Mouse (Mus musculus): ENCODE measurements around the gene Hgfac. TPM values are rescaled to one million over a fixed set of nuclear protein-coding genes. Genes with fewer than 3 reads are reported as not detected.

Gene Hgfac
- polyA plus RNA-seq (2016; fragmentation: Nextera tagmentation; extraction: Ambion mirVana): 0.35 and 0.46 TPM in 2 replicates

GRCm38 (mm10) chr5:35041268-35041829 lies at the start of gene Hgfac:
TSS of gene Hgfac (plus strand) at chr5:35041509.
- no peaks in the 10 kb centered on the region for H3K9me3 ChIP-seq
- H3K36me3 ChIP-seq: no peaks in the 10 kb centered on the region
- 75% methylated on average over 6 of the region's 6 CpGs for WGBS
- no peak within 1 kb of the TSS for H3K4me3 ChIP-seq
- no peaks in the 10 kb centered on the region for H3K27me3 ChIP-seq (replicated peaks)
- no peak within 1 kb of the TSS for H3K9ac ChIP-seq
- no peak for ATAC-seq (ENCODE audit: low FRiP score, low read depth)
- H3K4me1 ChIP-seq: no peaks in the 10 kb centered on the region
- H3K27ac ChIP-seq: no peak within 1 kb of the TSS
- no peak within 1 kb of the TSS for H3K4me2 ChIP-seq (replicated peaks)

GRCm38 (mm10) chr5:34998754-34999153 lies 42.6 kb upstream of the Hgfac start:
- H3K4me2 ChIP-seq (replicated peaks): no peak overlapping the region
- no peaks in the 10 kb centered on the region for H3K27me3 ChIP-seq (replicated peaks)
- no peak overlapping the region for H3K27ac ChIP-seq
- no peak for ATAC-seq (ENCODE audit: low FRiP score, low read depth)
- 40% methylated on average over 3 of the region's 3 CpGs for WGBS
- no peaks in the 10 kb centered on the region for H3K9me3 ChIP-seq
- peaks cover 10% of the 10 kb centered on the region for H3K4me1 ChIP-seq
- H3K36me3 ChIP-seq: peaks cover 10% of the 10 kb centered on the region; the same call in 1 of the 2 replicates
- no peak overlapping the region for H3K4me3 ChIP-seq
- no peak overlapping the region for H3K9ac ChIP-seq

GRCm38 (mm10) chr5:34999281-34999680 lies 42.0 kb upstream of the Hgfac start:
- no peak overlapping the region for H3K4me3 ChIP-seq
- no peaks in the 10 kb centered on the region for H3K9me3 ChIP-seq
- no peak overlapping the region for H3K4me2 ChIP-seq (replicated peaks)
- H3K27me3 ChIP-seq (replicated peaks): no peaks in the 10 kb centered on the region
- H3K36me3 ChIP-seq: peaks cover 10% of the 10 kb centered on the region; the same call in 1 of the 2 replicates
- WGBS: 65% methylated on average over 6 of the region's 6 CpGs
- H3K9ac ChIP-seq: no peak overlapping the region
- ATAC-seq (ENCODE audit: low FRiP score, low read depth): no peak
- H3K27ac ChIP-seq: no peak overlapping the region
- H3K4me1 ChIP-seq: peaks cover 10% of the 10 kb centered on the region

- Histone ChIP-seq H3K9me3 (no peaks in the 10 kb centered on the region), H3K36me3 (peaks cover 14% of the 10 kb centered on the region; the same call in 1 of the 2 replicates), H3K4me1 (peaks cover 7% of the 10 kb centered on the region), H3K4me3 (no peak overlapping the region), H3K27me3 (replicated peaks) (no peaks in the 10 kb centered on the region), H3K27ac (no peak overlapping the region), H3K9ac (no peak overlapping the region), H3K4me2 (replicated peaks) (no peak overlapping the region)
- no peak for ATAC-seq (ENCODE audit: low FRiP score, low read depth)
Observed at GRCm38 (mm10) chr5:35000323-35000722, 41.0 kb upstream of the Hgfac start.

- 76% methylated on average over 3 of the region's 3 CpGs for WGBS
Observed at GRCm38 (mm10) chr5:35001144-35001543, 40.2 kb upstream of the Hgfac start.

GRCm38 (mm10) chr5:35003611-35004162 lies 37.6 kb upstream of the Hgfac start:
- H3K27ac ChIP-seq: no peak overlapping the region
- 79% methylated on average over 7 of the region's 7 CpGs for WGBS
- H3K27me3 ChIP-seq (replicated peaks): no peaks in the 10 kb centered on the region

More at GRCm38 (mm10) chr5:35001144-35001543, 40.2 kb upstream of the Hgfac start:
- H3K9me3 ChIP-seq: no peaks in the 10 kb centered on the region
- no peak overlapping the region for H3K4me3 ChIP-seq
- no peaks in the 10 kb centered on the region for H3K27me3 ChIP-seq (replicated peaks)
- no peak for ATAC-seq (ENCODE audit: low FRiP score, low read depth)
- no peak overlapping the region for H3K4me2 ChIP-seq (replicated peaks)
- H3K36me3 ChIP-seq: peaks cover 14% of the 10 kb centered on the region; the same call in 1 of the 2 replicates
- H3K9ac ChIP-seq: no peak overlapping the region
- H3K27ac ChIP-seq: no peak overlapping the region
- peaks cover 7% of the 10 kb centered on the region for H3K4me1 ChIP-seq

GRCm38 (mm10) chr5:35004769-35005168 lies 36.5 kb upstream of the Hgfac start:
- Histone ChIP-seq H3K4me3 (no peak overlapping the region), H3K9ac (no peak overlapping the region), H3K27me3 (replicated peaks) (no peaks in the 10 kb centered on the region), H3K27ac (no peak overlapping the region), H3K9me3 (no peaks in the 10 kb centered on the region), H3K36me3 (0 out of 2 replicates have a peak, but pooled peaks cover 16% of the 10 kb centered on the region), H3K4me2 (replicated peaks) (no peak overlapping the region), H3K4me1 (0 out of 2 replicates have a peak, but pooled peaks cover 3% of the 10 kb centered on the region)
- 91% methylated on average over 2 of the region's 2 CpGs for WGBS
- ATAC-seq (ENCODE audit: low FRiP score, low read depth): no peak

More at GRCm38 (mm10) chr5:35003611-35004162, 37.6 kb upstream of the Hgfac start:
- H3K4me3 ChIP-seq: no peak overlapping the region
- no peaks in the 10 kb centered on the region for H3K9me3 ChIP-seq
- ATAC-seq (ENCODE audit: low FRiP score, low read depth): no peak
- peaks cover 16% of the 10 kb centered on the region; the same call in 1 of the 2 replicates for H3K36me3 ChIP-seq
- H3K4me1 ChIP-seq: peaks cover 3% of the 10 kb centered on the region; the same call in 1 of the 2 replicates
- H3K4me2 ChIP-seq (replicated peaks): no peak overlapping the region
- H3K9ac ChIP-seq: no peak overlapping the region

GRCm38 (mm10) chr5:35005659-35006058 lies 35.6 kb upstream of the Hgfac start:
- Histone ChIP-seq H3K4me3 (no peak overlapping the region), H3K9ac (no peak overlapping the region), H3K4me2 (replicated peaks) (no peak overlapping the region), H3K27me3 (replicated peaks) (no peaks in the 10 kb centered on the region), H3K4me1 (0 out of 2 replicates have a peak, but pooled peaks cover 3% of the 10 kb centered on the region), H3K36me3 (peaks cover 20% of the 10 kb centered on the region; the same call in 1 of the 2 replicates), H3K27ac (no peak overlapping the region), H3K9me3 (no peaks in the 10 kb centered on the region)
- WGBS: 94% methylated on average over 3 of the region's 3 CpGs
- no peak for ATAC-seq (ENCODE audit: low FRiP score, low read depth)

GRCm38 (mm10) chr5:35006599-35006998 lies 34.7 kb upstream of the Hgfac start:
- Histone ChIP-seq H3K4me2 (replicated peaks) (no peak overlapping the region), H3K9ac (no peak overlapping the region), H3K9me3 (no peaks in the 10 kb centered on the region), H3K27ac (no peak overlapping the region), H3K36me3 (peaks cover 25% of the 10 kb centered on the region; the same call in 1 of the 2 replicates), H3K27me3 (replicated peaks) (no peaks in the 10 kb centered on the region), H3K4me3 (no peak overlapping the region), H3K4me1 (0 out of 2 replicates have a peak, but pooled peaks cover 3% of the 10 kb centered on the region)
- ATAC-seq (ENCODE audit: low FRiP score, low read depth): no peak
- 38% methylated on average over 2 of the region's 2 CpGs for WGBS

GRCm38 (mm10) chr5:35009163-35009562 lies 32.1 kb upstream of the Hgfac start:
- H3K27ac ChIP-seq: no peak overlapping the region
- H3K9me3 ChIP-seq: no peaks in the 10 kb centered on the region
- peaks cover 21% of the 10 kb centered on the region; the same call in 1 of the 2 replicates for H3K36me3 ChIP-seq
- H3K4me1 ChIP-seq: peaks cover 13% of the 10 kb centered on the region
- 95% methylated on average over 4 of the region's 4 CpGs for WGBS
- no peak for ATAC-seq (ENCODE audit: low FRiP score, low read depth)
- no peaks in the 10 kb centered on the region for H3K27me3 ChIP-seq (replicated peaks)
- H3K9ac ChIP-seq: no peak overlapping the region
- no peak overlapping the region for H3K4me2 ChIP-seq (replicated peaks)
- H3K4me3 ChIP-seq: no peak overlapping the region

- Histone ChIP-seq H3K36me3 (peaks cover 16% of the 10 kb centered on the region; the same call in 1 of the 2 replicates), H3K27ac (no peak overlapping the region), H3K4me3 (no peak overlapping the region), H3K9ac (no peak overlapping the region), H3K27me3 (replicated peaks) (no peaks in the 10 kb centered on the region), H3K9me3 (no peaks in the 10 kb centered on the region), H3K4me2 (replicated peaks) (no peak overlapping the region), H3K4me1 (peaks cover 20% of the 10 kb centered on the region)
- no peak for ATAC-seq (ENCODE audit: low FRiP score, low read depth)
- WGBS: 80% methylated on average over 5 of the region's 5 CpGs
Observed at GRCm38 (mm10) chr5:35010656-35011055, 30.7 kb upstream of the Hgfac start.

GRCm38 (mm10) chr5:35011156-35011923 lies 30.0 kb upstream of the Hgfac start:
- Histone ChIP-seq H3K27me3 (replicated peaks) (no peaks in the 10 kb centered on the region), H3K9me3 (no peaks in the 10 kb centered on the region), H3K4me2 (replicated peaks) (no peak overlapping the region), H3K4me1 (peaks cover 18% of the 10 kb centered on the region), H3K4me3 (no peak overlapping the region), H3K36me3 (peaks cover 16% of the 10 kb centered on the region; the same call in 1 of the 2 replicates), H3K9ac (no peak overlapping the region), H3K27ac (no peak overlapping the region)
- WGBS: 95% methylated on average over 6 of the region's 6 CpGs
- no peak for ATAC-seq (ENCODE audit: low FRiP score, low read depth)
